Mouse (Mus musculus) limb, embryonic 11.5 days (tissue): ENCODE measurements around the gene Vwa7. TPM values are rescaled to one million over a fixed set of nuclear protein-coding genes. Genes with fewer than 3 reads are reported as not detected.

Experiments used
- ATAC-seq: fragments of 200-750 bp; cut with Nextera tagmentation; 2 replicates; pipeline ENCODE4 v1.8.0; 2017; ENCODE audit warnings: low read depth; ENCODE audit not compliant: insufficient number of reproducible peaks, low FRiP score, low TSS enrichment
- DNase-seq: peaks from one replicate; pipeline ENCODE4 v3.0.0-alpha.2; 2015; ENCODE audit warnings: low spot score
- H3K27ac ChIP-seq: fragments of 300-500 bp; sonication (generic); replicated peaks from 2 replicates; pipeline ENCODE4 v1.5.1; 2014; ENCODE audit warnings: low read depth, mild to moderate bottlenecking, low read length
- H3K27me3 ChIP-seq: fragments of 300-500 bp; sonication (generic); 2 replicates; pipeline ENCODE4 v1.6.1; 2014; ENCODE audit warnings: mild to moderate bottlenecking, low read length, mixed read lengths; ENCODE audit not compliant: control insufficient read depth, insufficient read depth
- H3K36me3 ChIP-seq: fragments of 300-500 bp; sonication (generic); 2 replicates; pipeline ENCODE4 v1.6.1; 2014; ENCODE audit warnings: mild to moderate bottlenecking, low read length, moderate library complexity, mixed read lengths; ENCODE audit not compliant: control insufficient read depth, insufficient read depth
- H3K4me1 ChIP-seq: fragments of 300-500 bp; sonication (generic); 2 replicates; pipeline ENCODE4 v1.6.1; 2014; ENCODE audit warnings: low read length, mixed read lengths; ENCODE audit not compliant: control insufficient read depth, insufficient read depth
- H3K4me2 ChIP-seq: fragments of 300-500 bp; sonication (generic); 2 replicates; pipeline ENCODE4 v1.6.1; 2014; ENCODE audit warnings: low read depth, mild to moderate bottlenecking, moderate library complexity; ENCODE audit not compliant: severe bottlenecking
- H3K4me3 ChIP-seq: fragments of 300-500 bp; sonication (generic); 2 replicates; pipeline ENCODE4 v1.5.1; 2014; ENCODE audit warnings: low read depth, low read length
- H3K9ac ChIP-seq: fragments of 300-500 bp; sonication (generic); 2 replicates; pipeline ENCODE4 v1.6.1; 2014; ENCODE audit warnings: mild to moderate bottlenecking, low read length
- H3K9me3 ChIP-seq: fragments of 300-500 bp; sonication (generic); 2 replicates; pipeline ENCODE4 v1.6.1; 2016; ENCODE audit warnings: low read length; ENCODE audit not compliant: control insufficient read depth
- WGBS: fragments of 180-500 bp; shearing (Covaris S2); extraction: QIAGEN DNeasy Blood & Tissue Kit; methylation state at CpG from one replicate; pipeline ENCODE4 v1.1.7; 2014; 5-methylcytosine and 5-hydroxymethylcytosine counted together
- polyA plus RNA-seq: library from polyadenylated mRNA; unstranded; fragments of >200 nt; fragmentation: Nextera tagmentation; extraction: Ambion mirVana; gene quantifications from 2 replicates; pipeline ENCODE4 v1.2.1, GENCODE M21; 2014

The Vwa7 gene
- polyA plus RNA-seq, 1 experiment from 2014 or later: 0.07 TPM

DNA sequence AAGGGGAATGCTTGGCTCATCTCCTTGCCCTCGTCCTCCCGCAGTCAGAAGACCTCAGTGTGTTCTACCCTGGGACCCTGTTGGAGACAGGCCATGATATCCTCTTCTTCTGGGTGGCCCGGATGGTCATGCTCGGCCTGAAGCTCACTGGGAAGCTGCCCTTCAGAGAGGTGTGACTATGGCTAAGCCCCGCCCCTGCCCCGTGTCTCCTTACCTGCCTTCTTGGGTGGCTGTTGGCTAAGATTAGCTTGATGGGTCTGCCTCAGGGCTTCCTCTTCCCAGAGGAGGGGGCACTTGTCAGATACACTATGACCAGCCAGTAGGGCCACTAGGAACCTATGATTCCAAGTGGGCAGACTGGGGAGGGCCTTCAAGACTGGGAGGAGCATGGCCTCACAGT is 3.2 kb upstream of the Vwa7 start:
- Histone ChIP-seq H3K27ac (no peak overlapping the region), H3K9me3 (no peaks in the 10 kb centered on the region), H3K4me1 (no peaks in the 10 kb centered on the region), H3K4me3 (no peak overlapping the region), H3K9ac (no peak overlapping the region), H3K4me2 (no peak overlapping the region), H3K36me3 (peaks cover 69% of the 10 kb centered on the region), H3K27me3 (no peaks in the 10 kb centered on the region)
- ATAC-seq: no peak
- WGBS: 85% methylated on average over 6 of the region's 6 CpGs
- no peak for DNase-seq

DNA sequence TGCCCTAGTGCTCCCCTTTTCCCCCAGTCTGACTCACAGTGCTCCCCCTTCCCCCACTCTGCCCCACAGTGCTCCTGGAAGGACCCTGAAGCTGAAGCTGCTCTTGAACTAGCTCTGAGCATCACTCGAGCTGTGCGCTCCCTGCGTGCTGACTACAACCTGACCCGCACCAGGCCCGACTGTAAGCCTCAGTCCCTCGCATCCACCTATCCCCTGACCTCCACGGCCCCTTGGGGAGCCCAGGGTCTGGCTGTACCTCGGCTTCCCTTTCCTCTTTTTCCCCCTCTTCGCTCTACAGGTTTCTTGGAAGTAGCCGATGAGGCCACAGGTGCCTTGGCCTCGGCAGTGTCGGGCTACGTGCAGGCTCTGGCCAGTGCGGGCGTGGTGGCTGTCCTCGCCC is 1.1 kb upstream of the Vwa7 start:
- WGBS: 92% methylated on average over 16 of the region's 16 CpGs
- Histone ChIP-seq H3K36me3 (peaks cover 60% of the 10 kb centered on the region), H3K9ac (no peak overlapping the region), H3K9me3 (no peaks in the 10 kb centered on the region), H3K27ac (no peak overlapping the region), H3K4me1 (no peaks in the 10 kb centered on the region), H3K4me2 (no peak overlapping the region), H3K4me3 (no peak overlapping the region), H3K27me3 (no peaks in the 10 kb centered on the region)
- no peak for DNase-seq
- no peak for ATAC-seq

DNA sequence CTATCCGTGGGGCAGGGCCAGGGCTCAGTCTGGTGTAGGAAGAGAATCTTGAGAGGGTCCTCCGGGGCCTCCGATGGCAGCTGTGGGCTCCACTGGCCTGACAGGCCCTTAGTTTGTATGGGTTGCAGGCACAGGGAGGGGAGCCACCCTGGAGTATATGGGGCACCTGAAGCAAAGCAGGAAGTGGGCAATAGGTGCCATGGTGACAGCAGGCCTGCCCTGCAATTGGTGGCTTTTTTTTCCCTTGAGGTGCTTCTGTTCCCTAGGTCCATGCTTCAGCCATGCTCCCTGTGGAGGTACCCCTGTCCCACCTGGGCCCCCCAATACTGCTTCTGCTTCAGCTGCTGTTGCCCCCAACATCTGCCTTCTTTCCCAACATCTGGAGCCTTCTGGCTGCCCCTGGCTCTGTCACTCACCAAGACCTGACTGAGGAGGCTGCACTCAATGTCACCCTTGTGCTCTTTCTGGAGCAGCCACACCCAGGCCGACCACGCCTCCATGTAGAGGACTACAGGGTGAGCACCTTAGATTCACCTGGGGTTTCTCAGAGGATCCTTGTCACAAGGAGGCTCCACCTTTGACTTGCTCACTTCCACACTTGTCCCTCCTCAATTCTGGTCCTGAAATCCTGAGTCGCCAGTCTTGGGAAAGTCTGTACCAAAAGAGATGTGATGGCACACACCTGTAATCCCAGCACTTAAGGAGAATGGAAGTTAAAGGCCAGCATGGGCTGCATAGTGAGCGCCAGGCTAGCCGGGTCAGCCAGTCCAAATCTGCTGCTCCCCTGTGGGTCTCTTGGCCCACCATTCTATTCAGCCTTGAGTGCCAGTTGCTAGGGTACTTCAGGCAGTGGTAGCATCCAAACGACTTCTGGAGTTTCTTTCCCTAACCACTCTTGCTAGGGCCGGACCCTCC is 669 bp downstream of the Vwa7 start:
- H3K36me3 ChIP-seq: peaks cover 45% of the 10 kb centered on the region
- no peak overlapping the region for H3K4me2 ChIP-seq
- H3K4me1 ChIP-seq: 0 out of 2 replicates have a peak, but pooled peaks cover 2% of the 10 kb centered on the region
- no peaks in the 10 kb centered on the region for H3K9me3 ChIP-seq
- DNase-seq: no peak
- H3K27ac ChIP-seq: no peak overlapping the region
- whole genome bisulfite sequencing: 80% methylated on average over 10 of the region's 10 CpGs
- no peak for ATAC-seq
- no peak overlapping the region for H3K9ac ChIP-seq
- H3K4me3 ChIP-seq: no peak overlapping the region
- no peaks in the 10 kb centered on the region for H3K27me3 ChIP-seq

DNA sequence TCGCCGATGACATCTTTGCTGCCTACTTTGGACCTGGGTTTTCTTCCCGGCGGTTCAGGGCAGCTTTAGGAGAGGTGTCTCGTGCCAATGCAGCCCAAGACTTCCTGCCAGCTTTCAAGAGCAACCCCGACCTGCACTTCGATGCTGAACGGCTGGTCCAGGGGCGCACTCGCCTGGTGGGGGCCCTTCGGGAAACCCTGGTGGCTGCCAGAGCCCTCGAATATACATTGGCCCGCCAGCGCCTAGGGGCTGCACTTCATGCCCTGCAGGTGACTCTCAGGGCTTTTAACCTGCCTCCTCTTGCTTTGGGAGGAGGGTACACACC is 1.3 kb downstream of the Vwa7 start:
- WGBS: 67% methylated on average over 14 of the region's 14 CpGs
- ATAC-seq: no peak
- H3K4me2 ChIP-seq: no peak overlapping the region
- DNase-seq: no peak
- 0 out of 2 replicates have a peak, but pooled peaks cover 2% of the 10 kb centered on the region for H3K4me1 ChIP-seq
- no peaks in the 10 kb centered on the region for H3K27me3 ChIP-seq
- peaks cover 38% of the 10 kb centered on the region for H3K36me3 ChIP-seq
- no peak overlapping the region for H3K4me3 ChIP-seq
- H3K9me3 ChIP-seq: no peaks in the 10 kb centered on the region
- H3K27ac ChIP-seq: no peak overlapping the region
- H3K9ac ChIP-seq: no peak overlapping the region

DNA sequence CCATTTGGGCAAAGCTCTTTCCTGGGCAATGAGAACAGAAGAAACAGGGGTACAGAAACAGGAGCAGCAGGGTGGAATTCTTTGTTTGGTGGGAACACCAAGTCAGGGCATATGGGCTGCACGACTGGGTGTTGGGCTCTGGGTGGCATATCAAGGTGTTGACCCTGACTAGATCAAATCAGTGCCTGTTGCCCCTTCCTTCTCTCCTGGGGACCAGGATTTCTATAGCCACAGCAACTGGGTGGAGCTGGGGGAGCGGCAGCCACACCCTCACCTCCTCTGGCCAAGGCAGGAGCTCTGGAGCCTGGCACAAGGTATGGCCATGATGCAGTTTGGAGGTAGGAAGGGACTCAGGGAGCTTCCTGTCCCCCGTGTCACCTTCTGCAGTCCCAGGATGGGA is 1.8 kb downstream of the Vwa7 start:
- 78% methylated on average over 3 of the region's 3 CpGs for WGBS
- no peak for DNase-seq

DNA sequence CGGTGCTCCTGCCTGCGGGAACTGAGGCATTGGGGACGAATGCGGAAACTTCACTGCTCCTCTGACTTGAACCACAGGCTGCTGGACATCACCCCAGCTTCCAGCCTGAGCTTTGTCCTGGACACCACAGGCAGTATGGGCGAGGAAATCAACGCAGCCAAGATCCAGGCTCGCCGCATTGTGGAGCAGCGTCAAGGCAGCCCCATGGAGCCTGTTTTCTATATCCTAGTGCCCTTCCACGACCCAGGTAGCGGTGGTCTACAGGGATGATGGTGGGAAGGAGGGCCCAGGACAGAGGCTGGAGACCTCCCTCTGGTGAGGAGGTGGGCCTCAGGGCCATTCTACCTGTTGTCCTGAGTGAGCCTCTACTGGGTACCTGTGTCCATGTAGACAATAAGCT is 3.5 kb downstream of the Vwa7 start:
- WGBS: 75% methylated on average over 11 of the region's 11 CpGs
- no peak overlapping the region for H3K4me3 ChIP-seq
- peaks cover 17% of the 10 kb centered on the region for H3K36me3 ChIP-seq
- no peak overlapping the region for H3K4me2 ChIP-seq
- ATAC-seq (no peak), DNase-seq (no peak)
- H3K27ac ChIP-seq: no peak overlapping the region
- no peaks in the 10 kb centered on the region for H3K9me3 ChIP-seq
- H3K4me1 ChIP-seq: 0 out of 2 replicates have a peak, but pooled peaks cover 2% of the 10 kb centered on the region
- no peaks in the 10 kb centered on the region for H3K27me3 ChIP-seq
- H3K9ac ChIP-seq: no peak overlapping the region

More for the DNA sequence above, 1.8 kb downstream of the Vwa7 start:
- H3K4me2 ChIP-seq: no peak overlapping the region
- 0 out of 2 replicates have a peak, but pooled peaks cover 2% of the 10 kb centered on the region for H3K4me1 ChIP-seq
- no peaks in the 10 kb centered on the region for H3K27me3 ChIP-seq
- H3K4me3 ChIP-seq: no peak overlapping the region
- peaks cover 34% of the 10 kb centered on the region for H3K36me3 ChIP-seq
- H3K9ac ChIP-seq: no peak overlapping the region; the same call in 1 of the 2 replicates
- H3K9me3 ChIP-seq: no peaks in the 10 kb centered on the region
- no peak for ATAC-seq
- no peak overlapping the region for H3K27ac ChIP-seq

DNA sequence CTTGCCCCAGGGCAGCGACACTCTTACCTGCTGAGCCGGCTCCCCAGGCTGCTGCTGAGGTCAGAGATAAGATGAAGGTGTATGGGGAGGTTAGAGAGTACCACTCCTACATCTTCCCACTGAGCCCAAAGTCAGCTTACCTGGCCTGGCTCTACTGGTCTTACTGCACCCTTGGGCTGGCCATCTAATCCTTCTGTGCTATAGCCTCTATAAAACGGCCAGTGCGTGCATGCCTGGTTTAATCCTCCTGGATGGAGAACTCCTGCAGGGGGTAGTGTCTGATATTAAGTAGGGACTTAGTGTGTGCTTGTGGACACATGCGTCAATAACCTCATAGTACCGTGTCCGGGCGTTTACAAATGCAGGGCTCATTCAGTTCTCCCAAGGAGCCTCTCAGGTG is 4.2 kb downstream of the Vwa7 start:
- ATAC-seq (no peak), DNase-seq (no peak)
- 0 out of 2 replicates have a peak, but pooled peaks cover 2% of the 10 kb centered on the region for H3K4me1 ChIP-seq
- no peaks in the 10 kb centered on the region for H3K9me3 ChIP-seq
- H3K27me3 ChIP-seq: no peaks in the 10 kb centered on the region
- H3K36me3 ChIP-seq: peaks cover 10% of the 10 kb centered on the region
- no peak overlapping the region for H3K4me3 ChIP-seq
- 87% methylated on average over 8 of the region's 8 CpGs for WGBS
- H3K27ac ChIP-seq: no peak overlapping the region
- H3K9ac ChIP-seq: no peak overlapping the region
- no peak overlapping the region for H3K4me2 ChIP-seq

DNA sequence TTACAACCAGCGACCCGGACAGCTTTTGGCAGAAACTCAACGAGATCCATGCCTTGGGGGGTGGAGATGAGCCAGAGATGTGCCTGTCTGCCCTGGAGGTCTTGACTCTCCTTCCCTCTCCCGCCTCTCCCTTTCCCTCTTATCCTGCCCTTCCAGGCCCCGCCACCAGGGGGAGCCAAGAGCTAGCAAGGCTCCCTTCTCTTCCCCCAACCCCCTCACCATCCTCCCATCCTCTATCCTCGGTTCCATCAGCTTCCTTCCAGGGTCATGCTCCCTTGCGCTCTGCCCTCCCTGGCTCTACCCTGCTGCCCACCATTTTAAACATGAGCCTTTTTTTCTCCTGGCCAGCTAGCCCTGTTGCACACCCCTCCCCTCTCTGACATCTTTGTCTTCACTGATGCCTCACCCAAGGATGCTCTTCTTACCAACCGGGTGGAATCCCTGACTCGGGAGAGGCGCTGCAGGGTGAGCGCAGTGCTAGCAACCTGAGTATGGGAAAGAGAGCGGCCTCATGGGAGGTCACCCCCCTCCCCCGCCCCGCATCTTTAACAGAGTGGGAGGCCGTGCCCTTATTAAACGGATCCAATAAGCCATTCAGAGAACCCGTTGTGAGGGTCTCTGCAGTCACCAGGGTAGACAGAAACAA is 4.9 kb downstream of the Vwa7 start:
- 16% methylated on average over 17 of the region's 17 CpGs for WGBS
- Histone ChIP-seq H3K27ac (no peak overlapping the region; the same call in 1 of the 2 replicates), H3K4me1 (0 out of 2 replicates have a peak, but pooled peaks cover 2% of the 10 kb centered on the region), H3K9ac (peak overlapping the region; percentile 34; the same call in 1 of the 2 replicates), H3K27me3 (no peaks in the 10 kb centered on the region), H3K9me3 (no peaks in the 10 kb centered on the region), H3K4me3 (no peak overlapping the region), H3K36me3 (peaks cover 3% of the 10 kb centered on the region), H3K4me2 (peak overlapping the region; percentile 22; the same call in 1 of the 2 replicates)
- ATAC-seq (peak; percentile 11; the same call in 1 of the 2 replicates), DNase-seq (peak; percentile 92)
